Mouse (Mus musculus) megakaryocyte, adult 5-6 weeks (primary cell): ENCODE data around the gene Med12l. TPM values are rescaled to one million over a fixed set of nuclear protein-coding genes. Genes with fewer than 3 reads are reported as not detected.
"Not testable (repeated sequence)": the region's sequence is repeated elsewhere in the genome, so short reads cannot be mapped to it uniquely, and the experiment has no call there.

ENCODE experiments used
- ATAC-seq: 2 replicates; pipeline ENCODE4 v1.8.0; 2016; ENCODE audit warnings: mild to moderate bottlenecking, inconsistent platforms; ENCODE audit not compliant: poor library complexity, severe bottlenecking
- total RNA-seq, 2 experiments: library from RNA; stranded (forward) in 1 of 2; stranded (reverse) in 1 of 2; fragments of 153-499, 151-499 nt in 1 of 2; fragments of 221-1000, 200-1000 nt in 1 of 2; gene quantifications; 2 replicates each; pipeline versions ENCODE4 v1.2.3 to v1.2.4; 2015 to 2017

Med12l gene
- total RNA-seq, 2 experiments from 2014 or later, result 0.20 to 0.29 TPM

GRCm38 (mm10) chr3:59097421-59097820 is 91.8 kb downstream of the Med12l start:
- ATAC-seq, result peak; percentile 25; the same call in 1 of the 2 replicates

DNA sequence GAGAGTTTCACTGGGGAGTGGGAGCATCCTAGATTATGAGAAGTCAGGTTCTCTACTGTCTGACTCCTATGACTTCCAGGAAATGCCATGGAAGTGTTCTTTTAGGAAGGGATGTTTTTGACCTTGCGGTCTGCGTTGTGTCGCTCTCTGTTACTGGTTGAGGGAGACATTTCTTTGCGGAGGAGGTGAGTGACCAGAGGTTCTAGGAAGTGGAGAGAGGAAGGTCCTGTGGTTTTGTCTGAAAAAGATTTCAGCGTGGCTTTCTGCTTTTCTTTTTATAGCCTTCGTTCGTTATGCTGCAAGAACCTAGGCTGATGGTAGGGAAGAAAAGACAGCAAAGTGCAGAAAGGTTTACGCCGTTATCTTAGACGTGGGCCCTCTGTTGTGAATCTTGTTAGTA is 92.9 kb downstream of the Med12l start:
- peak; percentile 37 for ATAC-seq

DNA sequence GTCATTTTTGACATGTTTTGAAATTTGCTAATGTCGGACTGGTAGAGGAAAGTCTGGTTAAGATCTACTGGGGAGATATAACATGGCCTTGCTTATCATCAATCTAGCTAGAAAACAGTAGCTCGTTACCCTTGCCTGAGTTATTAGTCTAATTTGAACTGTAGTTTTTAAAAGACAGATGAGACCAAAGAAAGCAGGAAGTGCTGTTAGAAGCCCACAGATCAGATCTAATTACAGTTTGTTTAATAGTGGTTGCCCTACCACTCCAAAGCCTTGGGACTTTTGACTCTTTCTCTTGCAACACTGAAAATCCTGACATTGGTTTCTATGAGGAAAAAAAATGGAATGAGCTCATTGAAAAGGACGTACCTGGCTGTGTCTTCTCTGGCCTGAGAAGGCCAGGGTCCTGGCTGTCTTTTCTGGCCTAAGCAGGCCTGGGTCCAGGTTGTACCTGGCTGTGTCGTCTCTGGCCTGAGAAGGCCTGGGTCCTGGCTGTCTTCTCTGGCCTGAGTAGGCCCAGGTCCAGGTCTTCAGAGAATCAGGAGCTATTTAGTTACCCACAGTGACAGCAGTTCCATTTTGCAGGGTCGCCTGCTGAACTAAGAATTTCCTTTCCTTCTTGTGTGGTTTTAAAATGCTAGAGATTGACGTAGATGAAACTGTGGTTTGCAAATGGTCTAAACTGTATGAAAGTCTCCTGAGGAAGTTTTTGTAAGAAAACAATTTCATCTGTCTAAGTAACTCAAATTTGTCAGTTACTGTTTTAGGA is 95.8 kb downstream of the Med12l start, which contains the start of gene Gpr171:
Gene Gpr171 (minus strand): TSS at position 604 of the 769 bp plus-strand sequence.
- peak; percentile 53 for ATAC-seq

- ATAC-seq, result no peak
Observed at GRCm38 (mm10) chr3:59102146-59102545, 96.5 kb downstream of the Med12l start.

- ATAC-seq, result no peak
Observed at GRCm38 (mm10) chr3:59104462-59104861, 98.8 kb downstream of the Med12l start.

DNA sequence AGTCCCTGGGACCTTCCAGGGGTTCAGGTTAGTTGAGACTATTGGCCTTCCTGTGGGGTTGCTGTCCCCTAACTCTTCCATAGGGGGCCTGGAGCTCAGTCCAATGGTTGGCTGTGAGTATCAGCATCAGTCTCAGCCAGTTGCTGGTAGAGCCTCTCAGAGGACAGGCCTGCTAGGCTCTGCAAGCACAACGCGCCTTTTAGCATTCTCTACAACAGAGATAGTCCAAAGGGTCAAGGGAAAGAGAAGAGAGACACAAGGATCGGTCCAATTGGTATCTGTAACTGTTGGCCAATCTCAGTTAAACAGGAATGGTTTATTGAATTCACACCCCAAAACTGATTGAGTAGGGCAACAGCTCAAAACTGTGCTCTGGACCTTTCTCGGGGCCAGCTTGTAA is 101.8 kb downstream of the Med12l start:
- ATAC-seq, result no peak

- not testable (repeated sequence) for ATAC-seq
Observed at GRCm38 (mm10) chr3:59109834-59110233, 104.2 kb downstream of the Med12l start.

DNA sequence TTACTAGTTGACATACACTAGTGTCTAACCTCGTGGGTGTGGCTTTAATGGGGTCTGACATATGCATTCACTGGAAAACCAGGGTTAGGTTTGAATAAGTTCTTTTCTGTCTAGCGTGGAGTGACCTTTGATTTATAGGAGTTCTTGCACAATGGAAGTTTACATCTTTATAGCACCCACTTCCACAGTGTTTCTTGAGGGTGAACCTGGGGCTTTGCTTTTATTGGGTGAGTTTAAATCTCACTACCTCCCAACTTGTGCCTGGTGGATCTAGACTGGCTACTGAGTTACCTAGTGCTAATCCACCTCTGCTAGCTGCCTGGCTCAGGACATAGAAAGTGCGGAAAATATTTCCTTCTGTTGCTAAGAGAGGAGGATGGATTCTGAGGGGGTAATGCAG is 106.3 kb downstream of the Med12l start:
- no peak for ATAC-seq

DNA sequence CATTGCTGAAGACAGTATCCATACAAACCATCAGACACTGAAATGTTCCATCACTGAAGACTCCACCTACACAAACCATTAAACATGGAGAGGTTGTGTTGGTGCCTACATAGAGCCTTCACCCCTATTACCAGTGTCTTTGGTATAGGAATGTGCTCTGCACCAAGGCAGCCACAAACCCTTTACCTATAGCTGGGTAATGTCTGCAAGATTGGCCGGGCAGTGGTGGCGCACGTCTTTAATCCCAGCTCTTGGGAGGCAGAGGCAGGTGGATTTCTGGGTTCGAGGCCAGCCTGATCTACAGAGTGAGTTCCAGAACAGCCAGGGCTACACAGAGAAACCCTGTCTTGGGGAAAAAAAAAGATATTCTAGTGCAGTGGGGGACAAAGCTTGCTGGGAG is 107.7 kb downstream of the Med12l start:
- not testable (repeated sequence) for ATAC-seq

- peak; percentile 31; the same call in 1 of the 2 replicates for ATAC-seq
Observed at GRCm38 (mm10) chr3:59113973-59114517, 108.4 kb downstream of the Med12l start.

DNA sequence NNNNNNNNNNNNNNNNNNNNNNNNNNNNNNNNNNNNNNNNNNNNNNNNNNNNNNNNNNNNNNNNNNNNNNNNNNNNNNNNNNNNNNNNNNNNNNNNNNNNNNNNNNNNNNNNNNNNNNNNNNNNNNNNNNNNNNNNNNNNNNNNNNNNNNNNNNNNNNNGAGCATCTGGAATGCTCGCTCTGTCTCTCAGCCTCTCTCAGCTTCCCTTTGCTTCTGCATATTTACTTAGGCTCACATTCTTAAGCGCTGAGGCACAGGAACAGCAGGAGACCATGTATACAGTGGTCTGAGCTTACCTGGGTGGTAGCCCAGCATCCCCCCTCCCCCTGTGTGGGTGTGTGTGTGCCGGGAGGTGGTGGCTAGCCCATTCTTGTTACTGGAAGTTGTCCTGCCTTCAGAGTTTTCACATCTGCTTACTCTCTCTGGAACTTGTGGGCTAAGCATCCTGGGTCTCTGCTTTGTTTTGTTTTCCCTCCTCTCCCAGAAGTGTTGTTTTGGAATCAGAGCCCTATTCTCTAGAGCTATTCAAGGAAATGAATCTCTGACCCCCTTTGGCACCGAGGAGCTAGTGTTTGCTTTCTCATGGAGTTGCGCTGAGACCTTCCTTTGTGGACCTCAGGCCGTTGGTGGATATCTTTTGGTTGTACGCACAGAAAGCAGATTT is 115.6 kb downstream of the Med12l start:
- no peak for ATAC-seq

DNA sequence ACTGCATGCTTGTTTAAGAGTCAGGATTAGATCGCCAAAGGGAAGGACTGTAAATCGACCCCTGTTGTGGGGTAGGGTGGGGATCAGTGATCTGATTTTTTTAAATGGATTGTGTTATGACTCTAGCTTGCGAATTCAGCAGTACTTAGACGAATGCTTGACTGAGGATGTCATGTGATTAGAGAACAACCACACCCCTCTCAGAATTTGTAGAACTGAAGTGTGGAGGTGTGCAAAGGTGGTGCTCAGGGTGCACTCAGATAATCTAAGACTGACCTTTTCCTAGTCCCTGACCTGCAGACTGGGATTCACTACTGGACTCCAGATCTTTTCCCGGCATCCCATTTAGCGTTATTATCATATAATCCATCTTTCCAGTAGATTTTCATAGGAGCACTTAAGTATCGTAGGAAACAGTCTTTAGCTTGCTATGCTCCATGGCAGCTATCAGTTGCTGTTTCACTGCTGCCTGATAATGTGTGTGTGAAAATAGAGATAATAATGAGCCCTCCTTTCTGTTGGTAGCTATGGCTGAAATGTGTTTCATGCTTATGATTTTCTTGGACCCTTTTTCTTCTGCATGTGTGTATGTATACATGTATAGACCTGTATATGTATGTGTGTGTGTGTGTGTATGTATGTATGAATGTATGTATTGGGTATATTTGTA is 116.3 kb downstream of the Med12l start:
- ATAC-seq, result no peak

GRCm38 (mm10) chr3:59125022-59125421 is 119.4 kb downstream of the Med12l start:
- no peak for ATAC-seq

DNA sequence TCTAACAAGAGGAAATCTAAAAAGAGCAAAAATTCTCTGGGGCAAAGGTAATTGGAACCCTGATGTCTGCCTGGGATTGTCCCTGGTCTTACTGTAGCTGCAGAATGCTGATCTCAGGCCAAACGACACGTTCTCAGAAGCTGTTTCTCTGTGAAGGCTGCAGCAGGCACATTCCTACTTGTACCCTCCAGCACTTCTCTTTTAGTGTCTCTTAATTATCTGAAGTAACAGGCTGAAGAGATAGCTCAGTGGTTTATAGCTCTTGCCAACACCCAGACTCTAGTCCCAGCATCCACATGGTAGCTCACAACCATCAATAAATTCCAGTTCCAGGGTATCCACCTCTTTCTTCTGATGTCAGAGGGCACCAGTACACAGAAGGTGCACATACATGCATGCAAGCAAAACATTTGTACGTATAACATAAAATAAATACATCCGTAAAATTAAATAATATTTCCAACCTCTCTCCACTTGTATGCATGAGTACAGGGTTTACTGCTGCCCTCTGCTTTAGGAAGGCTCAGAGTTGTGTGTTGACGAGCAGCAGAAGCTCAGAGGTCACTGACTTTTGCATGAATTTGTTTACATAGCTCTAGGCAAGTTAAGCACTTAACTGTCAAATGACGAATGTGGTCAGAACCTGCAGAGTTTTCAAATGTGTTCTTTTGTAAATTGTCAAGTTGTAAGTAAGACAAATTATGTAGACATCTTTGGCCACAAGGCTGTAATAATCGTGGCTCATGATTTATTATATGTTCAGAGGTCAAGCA is 120.3 kb downstream of the Med12l start:
- ATAC-seq, result no peak

DNA sequence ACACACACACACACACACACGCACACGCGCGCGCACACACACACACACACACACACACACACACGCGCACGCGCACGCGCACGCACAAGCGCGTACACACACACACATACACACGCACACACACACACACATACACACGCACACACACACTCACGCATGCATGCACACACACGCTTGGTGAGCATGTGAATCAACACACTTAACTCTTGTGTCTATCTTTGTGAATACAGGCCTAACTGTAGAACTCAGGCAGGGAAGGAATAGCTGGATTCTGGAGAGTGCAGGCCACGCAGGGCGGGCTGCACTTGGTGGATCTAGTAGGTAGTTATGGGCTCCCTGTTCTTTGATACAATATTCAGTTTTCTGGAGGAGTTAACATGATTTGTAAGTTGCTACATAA is 123.1 kb downstream of the Med12l start:
- no peak for ATAC-seq

DNA sequence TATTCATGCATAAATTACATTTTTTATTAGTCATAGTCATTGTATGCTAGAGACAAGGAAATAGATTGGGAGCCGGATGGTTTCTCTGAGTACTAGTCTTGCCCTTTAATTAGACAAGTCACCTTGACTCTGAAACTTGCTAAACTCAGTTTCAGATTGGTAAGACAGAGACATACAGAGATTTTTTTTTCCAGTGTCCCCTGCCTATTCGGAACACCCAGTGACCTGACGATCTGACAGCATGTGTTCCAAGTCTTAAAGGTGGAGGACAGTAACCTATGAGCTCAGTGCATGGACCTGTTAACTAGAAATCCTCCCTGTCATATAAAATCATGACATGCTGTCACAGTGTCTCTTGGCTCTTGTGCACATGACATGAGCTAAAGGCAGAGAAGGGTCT is 123.9 kb downstream of the Med12l start:
- ATAC-seq, result no peak

DNA sequence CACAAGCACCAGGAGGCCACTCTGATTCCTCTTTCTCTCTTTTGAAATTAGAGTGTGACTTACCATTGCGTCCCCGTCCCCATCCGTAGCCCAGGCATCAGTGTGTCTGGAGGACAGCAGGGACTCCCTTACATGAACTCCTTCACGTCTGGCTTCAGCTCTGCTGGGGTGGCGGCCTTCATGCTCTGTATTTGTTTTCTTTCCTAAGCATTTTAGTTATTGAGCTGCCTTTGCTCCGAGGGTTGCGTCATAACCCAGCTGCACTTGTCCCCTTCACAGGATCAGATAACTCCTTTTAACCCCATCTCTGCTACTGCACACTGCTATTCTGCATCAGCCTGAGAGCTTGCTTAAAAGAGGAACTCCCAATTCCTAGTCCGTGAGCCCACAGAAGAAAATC is 124.8 kb downstream of the Med12l start:
- ATAC-seq, result peak; percentile 54

- ATAC-seq, result 0 out of 2 replicates have a peak, but pooled peaks have one; percentile 7
Observed at GRCm38 (mm10) chr3:59131081-59131480, 125.5 kb downstream of the Med12l start.

DNA sequence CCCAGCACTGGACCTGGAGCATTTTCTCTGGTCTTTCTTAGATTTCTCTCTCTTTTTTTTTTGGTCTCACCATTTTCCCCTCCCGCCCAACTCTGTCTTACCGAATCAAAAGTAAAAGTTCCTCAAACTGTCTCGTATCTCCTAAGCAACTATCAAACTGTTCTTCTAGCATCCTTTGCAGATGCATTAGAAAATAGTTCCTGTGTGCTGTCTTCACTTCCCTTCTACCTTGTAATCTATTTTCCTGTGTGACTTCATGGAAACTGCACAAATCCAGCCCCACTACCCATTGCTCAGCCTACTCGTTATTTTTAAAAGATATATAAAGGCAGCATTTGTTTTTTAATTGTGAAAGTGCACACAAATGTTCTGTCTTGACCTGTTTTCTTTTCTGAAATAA is 126.3 kb downstream of the Med12l start:
- ATAC-seq, result peak; percentile 16

GRCm38 (mm10) chr3:59133189-59133588 is 127.6 kb downstream of the Med12l start:
- ATAC-seq, result peak; percentile 49
